Mouse (Mus musculus) duodenum, adult 2 months (tissue): ENCODE results near the gene A030014E15Rik. TPM values are rescaled to one million over a fixed set of nuclear protein-coding genes. Genes with fewer than 3 reads are reported as not detected.

Experiments
- polyA plus RNA-seq: library from polyadenylated mRNA; depleted of rRNA; stranded (reverse); fragments of >200 nt; gene quantifications from 2 replicates; pipeline ENCODE4 v1.2.3, GENCODE M21; 2012; ENCODE audit warnings: low replicate concordance; rRNA removed

A030014E15Rik gene
- polyA plus RNA-seq = not detected in 2 replicates

GRCm38 (mm10) chr1:82924650-82925049 lies at the start of gene A030014E15Rik:
Gene A030014E15Rik (plus strand): TSS chr1:82924917.

GRCm38 (mm10) chr1:82913025-82913424 lies 11.7 kb upstream of the A030014E15Rik start, which contains the start of gene A030005L19Rik:
Gene A030005L19Rik (plus strand): TSS chr1:82913325.

GRCm38 (mm10) chr1:82931326-82931725 lies 6.6 kb downstream of the A030014E15Rik start, which contains the start of gene Gm6217:
Gene Gm6217 (minus strand): TSS chr1:82931399.

GRCm38 (mm10) chr1:82943295-82943694 lies 18.6 kb downstream of the A030014E15Rik start, which contains the start of gene A030003K21Rik:
Gene A030003K21Rik (minus strand): TSS chr1:82943388.

GRCm38 (mm10) chr1:82955913-82956312 lies 31.2 kb downstream of the A030014E15Rik start, which contains the start of gene Gm7544:
Gene Gm7544 (minus strand): TSS chr1:82956013.

GRCm38 (mm10) chr1:82959870-82960385 lies 35.2 kb downstream of the A030014E15Rik start, which contains the start of gene Gm47955:
Gene Gm47955 (plus strand): TSS chr1:82960286.

Other genes starting within 250 kb of the A030014E15Rik start
- 37.0 and 112 TPM in 2 replicates for gene Mff, start 200.0 kb upstream of the A030014E15Rik start, polyA plus RNA-seq
- 39.2 and 73.1 TPM in 2 replicates for gene Tm4sf20, start 156.5 kb upstream of the A030014E15Rik start, polyA plus RNA-seq
- not detected in 2 replicates for gene Gm47791, start 153.7 kb upstream of the A030014E15Rik start, polyA plus RNA-seq
- 29.5 and 31.7 TPM in 2 replicates for gene Agfg1, start 85.4 kb upstream of the A030014E15Rik start, polyA plus RNA-seq
- 0.91 and 1.2 TPM in 2 replicates for gene A030005L19Rik, start 11.6 kb upstream of the A030014E15Rik start, polyA plus RNA-seq
- gene Gm6217, start 6.5 kb downstream of the A030014E15Rik start, polyA plus RNA-seq = not detected in 2 replicates
- not detected in 2 replicates for gene A030003K21Rik, start 18.5 kb downstream of the A030014E15Rik start, polyA plus RNA-seq
- not detected in 2 replicates for gene Gm7544, start 31.1 kb downstream of the A030014E15Rik start, polyA plus RNA-seq
- not detected in 2 replicates for gene Gm47955, start 35.4 kb downstream of the A030014E15Rik start, polyA plus RNA-seq
- not detected in 2 replicates for gene Gm47959, start 75.6 kb downstream of the A030014E15Rik start, polyA plus RNA-seq
- gene Slc19a3, start 113.5 kb downstream of the A030014E15Rik start, polyA plus RNA-seq = 1.8 and 7.3 TPM in 2 replicates
- not detected in 2 replicates for gene Krtap28-10, start 117.6 kb downstream of the A030014E15Rik start, polyA plus RNA-seq
- gene Gm47969, start 120.0 kb downstream of the A030014E15Rik start, polyA plus RNA-seq = not detected in 2 replicates
- gene A030005K14Rik, start 134.5 kb downstream of the A030014E15Rik start, polyA plus RNA-seq = not detected in 2 replicates
- gene Krtap28-13, start 136.0 kb downstream of the A030014E15Rik start, polyA plus RNA-seq = not detected in 2 replicates
- gene Ccl20, start 191.8 kb downstream of the A030014E15Rik start, polyA plus RNA-seq = 6.2 and 23.2 TPM in 2 replicates
- not detected in 2 replicates for gene Daw1, start 234.8 kb downstream of the A030014E15Rik start, polyA plus RNA-seq